Mouse (Mus musculus) embryonic stem cell, embryonic (primary cell): ENCODE results near the gene Gadd45a.

ENCODE experiments used
- CTCF ChIA-PET, 4 experiments: fragments of 300-600 bp in 2 of 4; fragments of 350-600 bp in 2 of 4; sonication (Branson Sonifier 250); formaldehyde crosslinking; loops; one replicate each; lab custom pipeline; 2022; ENCODE audit warnings: inconsistent platforms in 2 of 4; lab: Charles Lee
- POLR2A ChIA-PET, 4 experiments: fragments of 300-600 bp in 2 of 4; fragments of 350-600 bp in 2 of 4; sonication (Branson Sonifier 250); formaldehyde crosslinking; loops; one replicate each; lab custom pipeline; 2022; ENCODE audit warnings: antibody characterized with exemption in 4 of 4, inconsistent platforms in 1 of 4; lab: Charles Lee

The Gadd45a gene

GRCm38 (mm10) chr6:67056889-67057564 lies 19.8 kb upstream of the Gadd45a start:
- ChIA-PET POLR2A (interaction anchor here in 2 of 4 experiments (0.7 to 3.1 kb wide), 3 partner anchors 20 to 41 kb away, joined by 3 to 15 read pairs (median 5); partner anchors contain the start of gene Gadd45a (in 2 of the 2)), CTCF (no interaction called here)

DNA sequence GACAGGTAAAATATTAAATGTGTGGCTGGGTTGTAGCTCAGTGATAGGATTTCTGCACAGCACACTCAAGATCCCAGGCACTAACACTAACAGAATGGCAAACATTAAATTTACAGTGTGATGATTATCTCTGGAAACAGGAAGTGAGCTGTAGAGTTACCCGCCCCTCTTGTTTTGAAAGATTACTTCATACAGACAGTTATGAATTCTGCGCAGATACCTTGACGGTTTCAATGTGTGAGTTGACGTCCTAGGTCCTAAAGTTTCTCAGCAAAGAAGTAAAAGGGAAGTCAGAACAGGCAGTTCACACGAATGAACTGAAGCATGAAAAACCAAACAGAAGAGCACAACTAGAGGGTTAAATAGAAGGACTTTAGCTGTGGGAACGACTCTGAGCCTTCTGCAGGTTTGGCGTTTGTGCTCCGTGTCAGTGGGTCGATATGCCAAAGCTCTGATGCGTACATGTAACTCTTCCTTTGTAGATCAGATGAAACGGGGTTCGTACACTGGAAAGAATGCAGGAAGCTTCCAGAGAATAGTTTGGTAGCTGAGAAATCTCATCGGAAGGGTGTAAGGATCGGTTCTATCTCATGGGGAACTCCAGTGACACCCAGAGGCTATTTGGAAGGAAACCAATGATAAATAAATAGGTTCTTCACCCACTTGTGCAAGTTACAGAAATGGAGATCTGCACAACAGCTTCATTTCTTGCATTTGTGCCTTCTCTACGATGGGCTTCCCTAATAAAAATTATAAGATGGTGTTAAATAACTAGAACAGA lies 19.0 kb upstream of the Gadd45a start:
- ChIA-PET POLR2A (interaction anchor here in 2 of 4 experiments (0.7 to 3.1 kb wide), 3 partner anchors 19 to 40 kb away, joined by 3 to 15 read pairs (median 5); partner anchors contain the start of gene Gadd45a (in 2 of the 2)), CTCF (no interaction called here)

DNA sequence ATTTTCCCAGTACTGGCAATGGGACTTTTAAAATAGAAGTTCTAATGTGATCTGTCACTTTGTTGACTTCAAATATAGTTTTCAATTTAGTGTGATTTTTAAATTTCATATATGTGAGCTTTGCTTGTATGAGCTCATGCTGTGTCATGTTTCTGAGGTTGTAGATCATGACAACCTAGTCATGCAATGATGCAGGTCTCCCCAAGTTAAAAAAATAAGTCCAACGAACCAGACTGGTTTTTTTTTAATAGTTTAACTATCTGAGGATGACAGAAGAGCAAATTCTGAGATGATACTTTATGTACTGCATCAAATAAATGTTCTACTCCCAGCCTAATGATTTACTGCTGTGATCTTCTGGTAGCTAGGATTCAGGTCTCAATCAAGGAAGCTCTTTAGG lies 12.8 kb upstream of the Gadd45a start:
- ChIA-PET POLR2A (interaction anchor here in 3 of 4 experiments (0.7 to 4.4 kb wide), 4 partner anchors 12 to 105 kb away, joined by 3 to 22 read pairs (median 12); partner anchors contain the start of gene Gadd45a (in 2 of the 3)), CTCF (no interaction called here)

DNA sequence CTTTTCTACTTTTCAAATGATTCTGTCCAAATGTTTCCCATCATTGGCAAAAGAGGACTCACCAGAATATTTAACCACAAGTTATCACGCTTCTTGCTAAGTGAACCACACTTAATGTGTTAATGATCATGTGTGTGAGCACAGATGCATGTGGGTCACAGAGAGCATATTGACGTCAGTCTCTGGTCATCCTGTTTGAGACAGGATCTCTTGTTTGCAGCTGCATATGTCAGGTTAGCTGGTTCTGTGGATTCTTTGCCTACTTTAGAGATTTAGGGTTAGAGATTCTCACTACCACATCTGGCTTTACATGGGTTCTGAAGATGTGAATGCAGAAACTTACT lies 12.4 kb upstream of the Gadd45a start:
- ChIA-PET POLR2A (interaction anchor here in 3 of 4 experiments (0.6 to 4.4 kb wide), 5 partner anchors 12 to 297 kb away, joined by 3 to 22 read pairs (median 5); partner anchors contain the start of gene Gadd45a (in 2 of the 3)), CTCF (interaction anchor here in 1 of 4 experiments (0.5 kb wide), 1 partner anchor 269 kb away, joined by 3 read pairs; no protein-coding TSS in a partner anchor)

DNA sequence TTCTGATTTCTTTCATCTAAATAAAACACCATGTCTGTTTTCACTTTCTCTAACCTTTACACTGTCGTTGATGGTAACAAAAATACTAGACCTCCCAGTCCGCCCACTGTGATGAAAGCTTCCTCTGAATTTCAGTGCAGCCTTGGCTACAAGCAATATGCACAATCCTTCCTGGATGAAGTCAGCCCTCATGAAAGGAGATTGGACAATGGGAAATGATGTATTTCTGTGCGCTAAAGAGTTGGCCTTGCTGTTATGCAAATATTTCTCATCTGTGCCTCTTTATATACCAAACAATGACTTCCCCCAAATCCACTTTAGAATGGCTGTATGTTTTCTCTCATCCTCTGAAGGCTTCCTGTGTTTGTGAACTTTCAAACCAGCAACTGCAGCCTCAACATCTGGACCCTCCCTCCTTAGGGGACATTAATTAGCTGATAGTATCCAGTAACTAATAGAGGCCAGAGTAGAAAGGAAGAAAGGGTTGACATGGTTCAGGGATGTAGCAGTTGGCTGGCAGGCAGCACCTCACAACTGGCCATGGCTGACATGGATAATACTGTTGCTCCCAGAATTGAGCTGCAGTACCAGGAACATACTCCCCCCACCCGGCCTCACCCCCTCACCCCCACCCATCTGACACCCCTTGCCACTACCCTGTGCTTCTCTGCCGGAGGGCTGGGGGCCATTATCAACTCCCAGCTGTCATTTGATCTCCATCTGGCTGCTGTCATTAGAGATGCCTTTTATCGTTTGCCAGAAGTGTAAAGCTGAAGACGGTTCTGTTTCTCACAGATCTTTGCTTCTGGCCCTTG lies 11.8 kb upstream of the Gadd45a start:
- POLR2A ChIA-PET, result interaction anchor here in 2 of 4 experiments (0.6 to 4.4 kb wide), 4 partner anchors 11 to 297 kb away, joined by 3 to 22 read pairs (median 12); partner anchors contain the start of gene Gadd45a (in 2 of the 2)
- CTCF ChIA-PET, result interaction anchor here in 1 of 4 experiments (0.5 kb wide), 1 partner anchor 270 kb away, joined by 3 read pairs; no protein-coding TSS in a partner anchor

DNA sequence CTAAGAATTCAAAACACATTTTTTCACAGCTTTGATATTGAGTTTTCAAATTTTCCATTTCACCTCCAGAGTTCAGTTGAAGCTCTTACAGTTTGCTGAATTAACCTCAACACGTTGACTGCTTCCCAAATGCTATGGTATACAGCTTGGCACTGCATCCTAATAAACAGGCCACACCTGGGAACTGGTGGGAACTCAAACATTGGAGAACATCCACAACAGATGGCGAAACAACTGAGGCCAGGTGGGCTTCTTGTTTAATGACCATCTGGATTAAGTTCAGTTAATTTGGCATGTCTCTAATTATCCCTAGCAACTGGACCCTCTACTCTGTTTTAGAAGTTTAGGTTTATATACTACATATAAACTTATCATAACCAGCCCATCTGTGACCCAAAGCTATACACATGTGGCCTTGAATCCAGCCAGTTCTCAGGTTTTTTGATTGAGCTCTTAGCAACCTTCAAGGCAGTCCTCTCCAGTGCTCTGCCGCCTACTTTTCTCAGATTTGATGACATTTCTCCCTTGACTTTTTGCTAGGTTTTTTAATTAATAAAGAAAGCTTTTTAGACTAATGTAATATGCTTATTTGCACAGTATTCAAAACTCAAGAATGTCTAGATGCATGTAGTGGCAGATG lies 10.9 kb upstream of the Gadd45a start:
- POLR2A ChIA-PET, result interaction anchor here in 2 of 4 experiments (0.8 to 4.4 kb wide), 3 partner anchors 10 to 65 kb away, joined by 4 to 22 read pairs (median 18); partner anchors contain the start of gene Gadd45a (in 2 of the 2)
- CTCF ChIA-PET, result interaction anchor here in 1 of 4 experiments (1.0 kb wide), 1 partner anchor 110 kb away, joined by 3 read pairs; no protein-coding TSS in a partner anchor

DNA sequence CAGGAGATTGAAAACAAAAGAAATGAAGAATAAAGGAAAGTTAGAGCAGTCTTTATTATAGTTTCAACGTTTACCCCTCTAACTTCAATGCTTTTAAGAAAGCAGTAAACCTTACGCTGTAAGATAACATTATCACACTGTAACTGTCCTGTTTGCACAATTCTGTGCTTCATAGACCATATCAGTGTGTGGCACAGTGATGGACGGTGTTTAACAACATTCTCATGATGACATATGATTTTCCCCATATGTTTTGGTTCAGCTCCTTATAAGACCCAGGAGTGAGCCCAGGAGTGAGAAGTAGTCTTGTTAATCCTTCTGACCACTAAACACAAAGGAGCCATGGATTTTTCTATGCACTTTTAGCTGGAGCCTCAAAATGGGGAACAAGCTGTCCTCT lies 9.7 kb upstream of the Gadd45a start:
- POLR2A ChIA-PET, result interaction anchor here in 2 of 4 experiments (0.5 to 4.4 kb wide), 3 partner anchors 9 to 158 kb away, joined by 3 to 22 read pairs (median 18); partner anchors contain the start of gene Gadd45a (in 2 of the 2)

DNA sequence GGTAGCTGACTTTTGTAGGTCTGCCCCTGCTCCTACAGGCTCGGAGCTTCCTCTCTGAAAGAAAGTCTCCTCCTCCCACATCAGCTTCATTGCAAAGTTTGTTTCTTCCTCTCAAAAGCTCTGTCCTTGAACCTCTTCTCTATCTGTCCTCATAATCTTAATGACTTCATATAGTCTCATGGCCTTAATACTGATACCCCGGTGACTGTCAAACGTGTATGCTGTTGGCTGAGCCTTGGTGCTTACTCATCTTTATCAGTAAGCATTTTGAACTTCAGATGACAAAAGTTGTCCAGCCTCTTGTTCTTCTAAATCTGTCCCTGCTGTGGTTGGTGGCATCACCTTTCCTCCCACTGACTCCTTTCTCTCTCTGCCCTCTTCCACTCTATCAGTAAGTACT lies 8.2 kb upstream of the Gadd45a start:
- ChIA-PET CTCF (no interaction called here), POLR2A (interaction anchor here in 2 of 4 experiments (1.0 to 4.4 kb wide), 2 partner anchors 8 kb away, joined by 6 to 18 read pairs; partner anchors contain the start of gene Gadd45a (in 2 of the 2))

More for the DNA sequence above, 9.7 kb upstream of the Gadd45a start:
- CTCF ChIA-PET, result interaction anchor here in 1 of 4 experiments (1.0 kb wide), 1 partner anchor 112 kb away, joined by 3 read pairs; no protein-coding TSS in a partner anchor

- CTCF ChIA-PET, result interaction anchor here in 1 of 4 experiments (0.9 to 1.0 kb wide), 4 partner anchors 73 to 130 kb away, joined by 3 read pairs; no protein-coding TSS in a partner anchor
- POLR2A ChIA-PET, result interaction anchor here in 3 of 4 experiments (0.6 to 1.9 kb wide), 4 partner anchors 71 to 205 kb away, joined by 3 to 5 read pairs (median 4); no protein-coding TSS in a partner anchor
These were observed 3.7 kb upstream of the Gadd45a start for GRCm38 (mm10) chr6:67040904-67041410.

DNA sequence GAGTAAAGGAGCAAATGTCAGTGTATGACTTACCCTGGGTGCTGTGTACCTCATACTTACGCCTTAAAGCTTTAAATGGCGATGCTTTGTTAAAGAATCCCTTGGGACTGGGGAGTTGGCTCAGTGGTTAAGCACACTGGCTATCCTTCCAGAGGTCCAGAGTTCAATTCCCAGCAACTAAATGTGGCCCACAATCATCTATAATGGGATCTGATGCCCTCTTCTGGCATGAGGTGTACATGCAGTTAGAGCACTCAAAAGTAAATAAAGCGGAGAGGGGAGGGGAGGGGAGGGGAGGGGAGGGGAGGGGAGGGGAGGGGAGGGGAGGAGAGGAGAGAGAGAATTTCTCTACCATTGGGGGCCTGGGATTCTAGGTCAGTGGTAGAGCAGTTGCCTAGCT lies 1.7 kb upstream of the Gadd45a start:
- CTCF ChIA-PET, result interaction anchor here in 2 of 4 experiments (0.6 to 1.2 kb wide), 2 partner anchors 53 to 74 kb away, joined by 3 read pairs; no protein-coding TSS in a partner anchor

DNA sequence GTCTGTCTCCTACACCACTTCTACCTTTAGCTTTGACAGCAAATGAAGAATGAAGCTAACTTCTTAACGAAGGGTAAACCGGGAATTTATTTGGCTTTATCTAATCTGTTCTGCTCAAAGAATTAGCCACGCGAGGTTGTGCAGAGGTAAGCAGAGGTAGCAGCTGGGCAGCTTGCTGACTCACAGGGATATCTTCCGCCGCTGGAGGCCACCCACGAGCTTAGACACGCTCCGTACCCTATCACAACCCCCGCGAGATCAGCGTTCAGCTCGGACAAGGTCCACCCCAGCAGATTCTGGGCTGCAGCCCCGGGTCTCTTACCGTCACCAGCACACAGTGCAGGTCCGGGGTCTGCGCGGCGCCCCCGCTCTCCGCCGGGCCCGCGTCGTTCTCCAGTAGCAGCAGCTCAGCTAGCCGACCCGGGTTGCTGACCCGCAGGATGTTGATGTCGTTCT lies 873 bp downstream of the Gadd45a start:
- ChIA-PET CTCF (interaction anchor here in 3 of 4 experiments (0.7 to 2.8 kb wide), 14 partner anchors 12 to 282 kb away, joined by 3 to 18 read pairs (median 7); no protein-coding TSS in a partner anchor), POLR2A (interaction anchor here (0.6 to 6.9 kb wide), 71 partner anchors 9 to 502 kb away, joined by 3 to 100 read pairs (median 6); partner anchors contain the start of genes Gng12 (in 2 of the 4) and Mad2l1 (in 2 of the 4))

More for the DNA sequence above, 1.7 kb upstream of the Gadd45a start:
- POLR2A ChIA-PET, result interaction anchor here in 3 of 4 experiments (0.7 to 6.9 kb wide), 16 partner anchors 9 to 280 kb away, joined by 3 to 100 read pairs (median 20); no protein-coding TSS in a partner anchor

GRCm38 (mm10) chr6:67035388-67036299 lies 1.6 kb downstream of the Gadd45a start:
- POLR2A ChIA-PET, result interaction anchor here (0.5 to 6.9 kb wide), 66 partner anchors 8 to 501 kb away, joined by 3 to 100 read pairs (median 6); partner anchors contain the start of genes Gng12 (in 2 of the 4) and Mad2l1 (in 2 of the 4)
- CTCF ChIA-PET, result interaction anchor here in 3 of 4 experiments (0.7 to 2.8 kb wide), 11 partner anchors 13 to 283 kb away, joined by 3 to 18 read pairs (median 7); no protein-coding TSS in a partner anchor

GRCm38 (mm10) chr6:67034331-67035130 lies 2.7 kb downstream of the Gadd45a start:
- ChIA-PET CTCF (interaction anchor here in 3 of 4 experiments (0.5 to 0.8 kb wide), 4 partner anchors 12 to 165 kb away, joined by 3 to 4 read pairs (median 4); no protein-coding TSS in a partner anchor), POLR2A (interaction anchor here in 3 of 4 experiments (0.5 to 6.9 kb wide), 17 partner anchors 8 to 235 kb away, joined by 3 to 71 read pairs (median 5); no protein-coding TSS in a partner anchor)

- ChIA-PET POLR2A (interaction anchor here in 3 of 4 experiments (0.5 to 6.9 kb wide), 15 partner anchors 7 to 281 kb away, joined by 3 to 71 read pairs (median 5); no protein-coding TSS in a partner anchor), CTCF (no interaction called here)
These were observed 3.7 kb downstream of the Gadd45a start for GRCm38 (mm10) chr6:67033604-67034003.
